Mouse (Mus musculus) liver, embryonic 14.5 days (tissue): ENCODE data around the gene Npas3.

Experiments
- CTCF ChIP-seq: IDR thresholded peaks from 2 replicates; pipeline ENCODE4 v1.5.1; 2016; ENCODE audit warnings: antibody characterized with exemption, low read depth, control low read depth
- EP300 ChIP-seq: IDR thresholded peaks from 2 replicates; pipeline ENCODE4 v1.6.1; 2016; ENCODE audit warnings: antibody characterized with exemption, low read depth

- TF ChIP-seq CTCF (no peak), EP300 (no peak)
These were observed 796.9 kb downstream of the Npas3 start for GRCm38 (mm10) chr12:54045360-54045759.
